Mouse (Mus musculus) lung, postnatal 0 days (tissue): ENCODE data around the gene Max. TPM values are rescaled to one million over a fixed set of nuclear protein-coding genes. Genes with fewer than 3 reads are reported as not detected.
A peak's percentile ranks its signal among the peaks of the same experiment; 100 is the strongest.

Experiments
- ATAC-seq: fragments of 200-750 bp; cut with Nextera tagmentation; 2 replicates; pipeline ENCODE4 v1.8.0; 2017; ENCODE audit warnings: moderate library complexity
- DNase-seq: peaks from one replicate; pipeline ENCODE4 v3.0.0-alpha.2; 2016; ENCODE audit warnings: low spot score
- H3K27ac ChIP-seq: fragments of 300-500 bp; sonication (generic); 2 replicates; pipeline ENCODE4 v1.5.1; 2014; ENCODE audit warnings: antibody characterized with exemption, mild to moderate bottlenecking, low read length, mixed read lengths
- H3K27me3 ChIP-seq: fragments of 300-500 bp; sonication (generic); replicated peaks from 2 replicates; pipeline ENCODE4 v1.6.1; 2014; ENCODE audit warnings: low read length, mixed read lengths; ENCODE audit not compliant: insufficient read depth
- H3K36me3 ChIP-seq: fragments of 300-500 bp; sonication (generic); 2 replicates; pipeline ENCODE4 v1.6.1; 2014; ENCODE audit warnings: low read length, mixed read lengths; ENCODE audit not compliant: insufficient read depth
- H3K4me1 ChIP-seq: fragments of 300-500 bp; sonication (generic); 2 replicates; pipeline ENCODE4 v1.6.1; 2014; ENCODE audit warnings: antibody characterized with exemption, low read depth, low read length, mixed read lengths; ENCODE audit not compliant: insufficient read depth
- H3K4me2 ChIP-seq: fragments of 300-500 bp; sonication (generic); replicated peaks from 2 replicates; pipeline ENCODE4 v1.6.1; 2014; ENCODE audit warnings: low read depth, mild to moderate bottlenecking, low read length, moderate library complexity, mixed read lengths
- H3K4me3 ChIP-seq: fragments of 300-500 bp; sonication (generic); 2 replicates; pipeline ENCODE4 v1.5.1; 2014; ENCODE audit warnings: low read depth, low read length
- H3K9ac ChIP-seq: fragments of 300-500 bp; sonication (generic); replicated peaks from 2 replicates; pipeline ENCODE4 v1.6.1; 2014; ENCODE audit warnings: low read depth, mild to moderate bottlenecking
- H3K9me3 ChIP-seq: fragments of 300-500 bp; sonication (generic); 2 replicates; pipeline ENCODE4 v1.6.1; 2016; ENCODE audit warnings: low read length, mixed read lengths
- CTCF ChIP-seq: IDR thresholded peaks from 2 replicates; pipeline ENCODE4 v1.5.1; 2016; ENCODE audit warnings: antibody characterized with exemption, mild to moderate bottlenecking
- EP300 ChIP-seq: IDR thresholded peaks from 2 replicates; pipeline ENCODE4 v1.6.1; 2016; ENCODE audit warnings: antibody characterized with exemption, mild to moderate bottlenecking, control low read depth
- WGBS: fragments of 180-500 bp; shearing (Covaris S2); extraction: QIAGEN DNeasy Blood & Tissue Kit; methylation state at CpG from one replicate; pipeline ENCODE4 v1.1.7; 2014; 5-methylcytosine and 5-hydroxymethylcytosine counted together
- polyA plus RNA-seq: library from polyadenylated mRNA; unstranded; fragments of >200 nt; fragmentation: Nextera tagmentation; extraction: Ambion mirVana; gene quantifications from 2 replicates; pipeline ENCODE4 v1.2.1, GENCODE M21; 2015

The Max gene
- polyA plus RNA-seq, 1 experiment from 2014 or later, result 20.9 TPM

DNA sequence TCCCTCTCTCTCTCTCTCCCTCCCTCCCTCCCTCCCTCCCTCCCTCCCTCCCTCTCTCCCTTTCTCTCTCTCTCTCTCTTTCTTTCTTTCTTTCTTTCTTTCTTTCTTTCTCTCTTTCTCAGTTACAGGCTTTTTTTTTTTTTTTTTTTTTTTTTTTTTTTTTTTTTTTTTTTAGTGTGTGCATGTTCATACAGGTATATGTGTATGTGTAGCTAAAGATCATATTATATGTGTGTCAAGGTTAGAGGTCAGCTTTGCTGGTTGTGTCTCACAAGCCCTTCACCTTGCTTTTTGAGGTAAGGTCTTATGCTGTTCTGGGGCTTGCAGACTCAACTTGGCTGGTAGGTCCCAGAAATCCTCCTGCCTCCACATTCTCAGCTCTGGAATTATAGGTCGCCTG lies 39.3 kb upstream of the Max start:
- TF ChIP-seq EP300 (no peak), CTCF (no peak)
- H3K27ac ChIP-seq, result no peak overlapping the region
- DNase-seq (no peak), ATAC-seq (no peak)
- no peaks in the 10 kb centered on the region for H3K36me3 ChIP-seq
- WGBS, result 72% methylated on average over 1 of the region's 1 CpGs
- no peak overlapping the region for H3K4me3 ChIP-seq
- no peaks in the 10 kb centered on the region for H3K4me1 ChIP-seq
- H3K9me3 ChIP-seq, result no peaks in the 10 kb centered on the region
- no peaks in the 10 kb centered on the region for H3K27me3 ChIP-seq
- no peak overlapping the region for H3K4me2 ChIP-seq
- H3K9ac ChIP-seq, result no peak overlapping the region

DNA sequence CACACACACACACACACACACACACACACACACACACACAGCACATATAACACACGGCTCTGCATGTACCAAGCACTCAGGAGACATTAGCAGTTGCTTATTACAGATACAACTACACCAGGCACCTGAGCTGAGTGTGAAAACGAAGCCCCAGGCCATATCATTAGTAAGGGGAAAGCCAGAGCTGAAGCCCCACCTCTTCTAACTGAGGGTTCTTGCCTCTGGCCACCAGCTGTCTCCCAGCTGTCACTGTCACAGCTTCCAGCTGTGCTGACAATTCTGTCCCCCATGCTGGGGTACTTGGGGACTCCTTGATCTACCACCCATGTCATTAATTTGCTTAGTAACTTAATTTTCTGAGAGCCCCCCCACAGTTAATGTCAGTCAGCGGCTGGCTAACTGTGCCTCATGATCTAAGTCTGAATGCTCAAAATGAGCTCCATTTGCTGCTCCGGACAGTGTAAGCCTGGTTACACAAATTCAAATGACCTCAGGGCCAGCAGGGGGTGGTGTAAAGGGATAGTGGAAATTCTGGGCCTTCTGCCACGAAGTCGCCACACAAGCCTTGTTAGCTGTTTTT lies 38.8 kb upstream of the Max start:
- TF ChIP-seq CTCF, result peak; percentile 64
- no peak for TF ChIP-seq EP300
- no peak overlapping the region for H3K4me3 ChIP-seq
- no peak overlapping the region for H3K4me2 ChIP-seq
- H3K27ac ChIP-seq, result no peak overlapping the region; the same call in 1 of the 2 replicates
- H3K9me3 ChIP-seq, result no peaks in the 10 kb centered on the region
- no peaks in the 10 kb centered on the region for H3K4me1 ChIP-seq
- peak; percentile 88 for DNase-seq
- H3K27me3 ChIP-seq, result no peaks in the 10 kb centered on the region
- WGBS, result 16% methylated on average over 6 of the region's 6 CpGs
- no peak overlapping the region for H3K9ac ChIP-seq
- no peaks in the 10 kb centered on the region for H3K36me3 ChIP-seq
- ATAC-seq, result peak; percentile 79

- H3K9me3 ChIP-seq, result no peaks in the 10 kb centered on the region
- peak; percentile 82 for ATAC-seq
- H3K4me2 ChIP-seq, result no peak overlapping the region
- no peak overlapping the region for H3K27ac ChIP-seq
- H3K4me3 ChIP-seq, result no peak overlapping the region
- H3K4me1 ChIP-seq, result no peaks in the 10 kb centered on the region
- H3K27me3 ChIP-seq, result no peaks in the 10 kb centered on the region
- TF ChIP-seq CTCF, result peak; percentile 85
- TF ChIP-seq EP300, result no peak
- 14% methylated on average over 4 of the region's 4 CpGs for WGBS
- DNase-seq, result peak; percentile 84
- no peak overlapping the region for H3K9ac ChIP-seq
- H3K36me3 ChIP-seq, result no peaks in the 10 kb centered on the region
These were observed 38.2 kb upstream of the Max start for GRCm38 (mm10) chr12:77000096-77000704.

DNA sequence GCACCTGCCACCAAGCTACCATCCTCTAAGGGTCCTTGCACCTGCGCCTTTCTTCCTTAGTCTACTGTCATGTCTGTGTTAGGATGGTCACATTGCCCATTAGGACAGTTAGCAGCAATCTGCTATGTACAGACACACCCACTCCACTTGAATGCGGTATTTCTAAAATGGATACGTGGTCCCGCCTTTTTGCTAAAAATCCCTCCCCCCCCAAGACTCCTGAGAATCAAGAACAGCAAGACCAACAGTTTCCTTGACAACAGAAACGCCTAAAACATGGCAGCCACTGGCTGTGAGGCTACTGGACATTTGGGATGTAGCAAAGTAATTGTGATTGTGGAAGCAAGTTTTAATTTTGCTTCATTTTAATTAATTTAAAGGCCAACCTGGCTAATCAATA lies 32.8 kb upstream of the Max start:
- Histone ChIP-seq H3K4me3 (no peak overlapping the region), H3K27me3 (no peaks in the 10 kb centered on the region), H3K36me3 (no peaks in the 10 kb centered on the region), H3K9ac (no peak overlapping the region), H3K9me3 (no peaks in the 10 kb centered on the region), H3K27ac (no peak overlapping the region), H3K4me1 (no peaks in the 10 kb centered on the region), H3K4me2 (no peak overlapping the region)
- 88% methylated on average over 5 of the region's 5 CpGs for WGBS
- ATAC-seq (no peak), DNase-seq (no peak)
- TF ChIP-seq CTCF, result no peak
- TF ChIP-seq EP300, result no peak

DNA sequence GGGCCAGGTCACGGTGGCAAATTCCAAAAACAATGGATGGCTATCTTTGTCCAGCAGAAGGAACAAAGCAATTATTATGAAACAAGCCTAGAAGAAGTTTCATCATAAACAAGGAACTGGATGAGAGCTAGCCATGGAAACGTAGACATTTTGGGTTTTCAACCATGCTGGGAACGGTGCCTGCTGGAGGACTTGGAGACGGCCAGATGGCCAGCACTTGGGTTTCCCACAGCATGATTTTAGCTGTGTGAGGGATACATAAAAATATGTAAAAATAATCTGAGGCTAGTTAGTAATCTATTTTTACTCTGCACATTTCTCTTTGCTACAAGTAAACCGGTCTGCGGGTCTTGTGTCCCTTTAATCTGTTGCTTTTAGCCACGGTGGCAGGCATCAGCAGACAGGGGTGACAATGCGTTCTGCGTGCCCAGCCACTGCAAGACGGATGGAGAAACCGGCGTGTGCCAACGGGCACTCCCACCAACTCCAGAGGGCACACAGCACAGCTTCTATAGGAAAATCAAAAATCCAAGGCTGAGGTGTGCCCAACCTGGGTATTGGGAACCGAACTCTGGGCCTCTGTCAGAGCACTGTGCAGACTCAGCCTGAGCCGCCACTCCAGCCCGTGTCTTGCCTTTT lies 31.0 kb upstream of the Max start:
- DNase-seq, result no peak
- no peak for ATAC-seq
- no peaks in the 10 kb centered on the region for H3K27me3 ChIP-seq
- no peak overlapping the region for H3K4me2 ChIP-seq
- H3K4me1 ChIP-seq, result no peaks in the 10 kb centered on the region
- H3K36me3 ChIP-seq, result no peaks in the 10 kb centered on the region
- H3K27ac ChIP-seq, result no peak overlapping the region
- no peak for TF ChIP-seq CTCF
- TF ChIP-seq EP300, result no peak
- H3K9ac ChIP-seq, result no peak overlapping the region
- no peak overlapping the region for H3K4me3 ChIP-seq
- 81% methylated on average over 16 of the region's 16 CpGs for WGBS
- H3K9me3 ChIP-seq, result no peaks in the 10 kb centered on the region

DNA sequence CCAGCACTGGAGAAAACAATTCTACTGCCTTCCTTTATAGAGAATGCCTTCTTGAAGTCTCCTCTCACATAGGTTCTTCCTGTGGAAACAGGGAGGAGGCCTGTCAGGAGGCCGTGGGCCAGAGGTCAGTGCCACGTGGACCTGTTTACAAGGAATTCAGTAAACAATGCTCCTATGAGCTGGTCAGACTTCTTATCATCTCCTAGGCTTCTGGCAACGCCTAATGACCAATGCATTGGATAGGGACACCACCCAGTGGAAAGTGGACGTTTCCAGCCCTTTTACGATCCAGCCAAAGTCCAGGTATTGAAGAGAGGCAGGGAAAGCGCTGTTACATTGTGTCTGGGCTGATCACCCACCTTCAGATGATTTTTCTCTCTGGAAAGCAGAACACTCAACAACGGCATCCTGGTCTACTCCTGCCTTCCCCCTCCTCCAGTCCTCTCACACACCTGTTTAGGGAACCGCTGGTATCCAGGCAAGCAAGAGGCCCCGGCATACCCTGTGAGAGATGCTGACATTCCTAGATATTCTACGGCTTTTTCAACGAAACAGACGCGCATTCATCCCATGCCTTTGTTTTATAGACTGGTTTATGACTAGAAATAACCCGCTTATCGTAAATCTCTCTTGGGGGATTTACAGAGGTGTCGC lies 20.9 kb upstream of the Max start:
- H3K27ac ChIP-seq, result no peak overlapping the region
- H3K9ac ChIP-seq, result no peak overlapping the region
- H3K36me3 ChIP-seq, result no peaks in the 10 kb centered on the region
- H3K27me3 ChIP-seq, result no peaks in the 10 kb centered on the region
- WGBS, result 65% methylated on average over 16 of the region's 16 CpGs
- no peak overlapping the region for H3K4me2 ChIP-seq
- ATAC-seq, result no peak
- no peak overlapping the region for H3K4me3 ChIP-seq
- H3K4me1 ChIP-seq, result no peaks in the 10 kb centered on the region
- no peak for DNase-seq
- no peak for TF ChIP-seq CTCF
- TF ChIP-seq EP300, result no peak
- H3K9me3 ChIP-seq, result no peaks in the 10 kb centered on the region
